8 mouse cellular contexts compared by ENCODE assay signal in genomic region chr14:46832354-46833272, GRCm38 (mm10). TPM values are rescaled to one million over a fixed set of nuclear protein-coding genes. Genes with fewer than 3 reads are reported as not detected.
DNase-seq lines count a peak whose midpoint lies in the region; ATAC-seq lines count a peak whose summit lies in the region.

No protein-coding gene starts in this region.

- peak overlapping the region; percentile 86 for H3K4me3 ChIP-seq in brown adipose tissue, adult 24 weeks (ENCODE audit: insufficient read depth, low read depth, low read length)
- peak overlapping the region; percentile 92 for H3K4me3 ChIP-seq in heart, embryonic 16.5 days (ENCODE audit: low read length)

- H3K9ac ChIP-seq in heart, embryonic 16.5 days (ENCODE audit: low read length), result peak overlapping the region; percentile 92

- H3K27ac ChIP-seq in brown adipose tissue, adult 24 weeks (replicated peaks; ENCODE audit: low read depth, low read length), result peak overlapping the region; percentile 71
- H3K27ac ChIP-seq in heart, embryonic 16.5 days (ENCODE audit: low read length), result peak overlapping the region; percentile 80

- H3K9me3 ChIP-seq in heart, embryonic 16.5 days (replicated peaks; ENCODE audit: control insufficient read depth, low read length), result no peaks in the 10 kb centered on the region

- ATAC-seq in heart, embryonic 16.5 days (replicated peaks; ENCODE audit: extremely low read depth, insufficient read depth, low FRiP score), result peak; percentile 35
- peak; percentile 9; the same call in 1 of the 2 replicates for ATAC-seq in megakaryocyte, adult 5-6 weeks (ENCODE audit: poor library complexity, severe bottlenecking)

- peak overlapping the region; percentile 80 for H3K4me2 ChIP-seq in heart, embryonic 16.5 days (ENCODE audit: low read depth, low read length)

- WGBS in heart, embryonic 16.5 days, result 8% methylated on average over 31 of the region's 40 CpGs

- DNase-seq in cerebellum, adult 9-10 months, result peak; percentile 58
- DNase-seq in cerebellum, adult 9-11 months, result no peak
- peak; percentile 45 for DNase-seq in 416B (ENCODE audit: low read depth)
- DNase-seq in left cerebral cortex, adult 18-20 months (ENCODE audit: low spot score in 2 of 2), result peak; percentile 9 to 27
- peak; percentile 70 for DNase-seq in testis, postnatal 10 days (ENCODE audit: low spot score)

- H3K4me1 ChIP-seq in brown adipose tissue, adult 24 weeks (ENCODE audit: control insufficient read depth, insufficient read depth, insufficient read length, low read length), result peaks cover 9% of the 10 kb centered on the region
- H3K4me1 ChIP-seq in heart, embryonic 16.5 days (ENCODE audit: control insufficient read depth, insufficient read depth, low read length), result peaks cover 15% of the 10 kb centered on the region

- no peaks in the 10 kb centered on the region for H3K27me3 ChIP-seq in heart, embryonic 16.5 days (ENCODE audit: control insufficient read depth, insufficient read depth, low read length)

- H3K36me3 ChIP-seq in heart, embryonic 16.5 days (ENCODE audit: control insufficient read depth, insufficient read depth), result no peaks in the 10 kb centered on the region

RNA-seq across cellular contexts. Expression of gene Cgrrf1, which starts 0.7 kb away (rescaled TPM):
- polyA plus RNA-seq in brown adipose tissue, adult 24 weeks (2012; ENCODE audit: insufficient read depth, insufficient read length, missing spikeins), result 54.0 and 58.7 TPM in 2 replicates
- 27.0 and 28.4 TPM in 2 replicates for polyA plus RNA-seq in heart, embryonic 16.5 days (2015; fragmentation: Nextera tagmentation; extraction: Ambion mirVana)
- 10 to 100 TPM; 32.3 to 35.0 TPM for total RNA-seq in left cerebral cortex, adult 18-20 months (2021)
- total RNA-seq in megakaryocyte, adult 5-6 weeks (2015), result 27.7 and 30.3 TPM in 2 replicates
- 25.7 and 29.7 TPM in 2 replicates for total RNA-seq in megakaryocyte, adult 5-6 weeks (2017)

RNA-seq across cellular contexts. Expression of gene Gmfb, which starts 10.6 kb away (rescaled TPM):
- 56.2 and 59.4 TPM in 2 replicates for polyA plus RNA-seq in brown adipose tissue, adult 24 weeks (2012; ENCODE audit: insufficient read depth, insufficient read length, missing spikeins)
- polyA plus RNA-seq in heart, embryonic 16.5 days (2015; fragmentation: Nextera tagmentation; extraction: Ambion mirVana), result 48.3 and 53.8 TPM in 2 replicates
- total RNA-seq in left cerebral cortex, adult 18-20 months (2021), result 100 to 1,000 TPM; 145 to 150 TPM
- total RNA-seq in megakaryocyte, adult 5-6 weeks (2015), result 76.1 and 87.3 TPM in 2 replicates
- 88.7 and 89.0 TPM in 2 replicates for total RNA-seq in megakaryocyte, adult 5-6 weeks (2017)

RNA-seq across cellular contexts. Expression of gene Cnih1, which starts 44.4 kb away (rescaled TPM):
- 95.9 and 138 TPM in 2 replicates for polyA plus RNA-seq in brown adipose tissue, adult 24 weeks (2012; ENCODE audit: insufficient read depth, insufficient read length, missing spikeins)
- 143 and 159 TPM in 2 replicates for polyA plus RNA-seq in heart, embryonic 16.5 days (2015; fragmentation: Nextera tagmentation; extraction: Ambion mirVana)
- 10 to 100 TPM; 88.2 to 91.3 TPM for total RNA-seq in left cerebral cortex, adult 18-20 months (2021)
- total RNA-seq in megakaryocyte, adult 5-6 weeks (2015), result 100 and 109 TPM in 2 replicates
- 55.4 and 60.2 TPM in 2 replicates for total RNA-seq in megakaryocyte, adult 5-6 weeks (2017)

RNA-seq across cellular contexts. Expression of gene Samd4, which starts 50.0 kb away (rescaled TPM):
- polyA plus RNA-seq in brown adipose tissue, adult 24 weeks (2012; ENCODE audit: insufficient read depth, insufficient read length, missing spikeins), result 3.3 TPM in 2 replicates
- polyA plus RNA-seq in heart, embryonic 16.5 days (2015; fragmentation: Nextera tagmentation; extraction: Ambion mirVana), result 16.1 and 17.8 TPM in 2 replicates
- total RNA-seq in left cerebral cortex, adult 18-20 months (2021), result 10 to 100 TPM; 25.9 to 29.3 TPM
- 0.23 TPM in 1 of 2 replicates, not detected in the other for total RNA-seq in megakaryocyte, adult 5-6 weeks (2015)
- 0.08 TPM in 1 of 2 replicates, not detected in the other for total RNA-seq in megakaryocyte, adult 5-6 weeks (2017)
